Mouse (Mus musculus): ENCODE measurements around the gene Slc22a15. TPM values are rescaled to one million over a fixed set of nuclear protein-coding genes. Genes with fewer than 3 reads are reported as not detected.

The Slc22a15 gene
- polyA plus RNA-seq, 1 experiment from 2014 or later, result 10.1 TPM

- Histone ChIP-seq H3K9ac (ENCODE audit: low read depth, low read length) (no peak overlapping the region), H3K27me3 (ENCODE audit: control insufficient read depth, insufficient read depth, low read length) (no peaks in the 10 kb centered on the region), H3K4me2 (replicated peaks; ENCODE audit: low read depth, low read length) (no peak overlapping the region), H3K4me3 (ENCODE audit: low read depth, low read length) (no peak overlapping the region), H3K36me3 (ENCODE audit: control insufficient read depth, insufficient read depth, low read length) (no peaks in the 10 kb centered on the region), H3K4me1 (replicated peaks; ENCODE audit: control insufficient read depth, insufficient read depth, low read length) (no peaks in the 10 kb centered on the region), H3K27ac (ENCODE audit: low read depth, low read length) (no peak overlapping the region), H3K9me3 (ENCODE audit: control insufficient read depth, low read length) (no peaks in the 10 kb centered on the region)
- 62% methylated on average over 3 of the region's 3 CpGs for WGBS
- ATAC-seq (ENCODE audit: low FRiP score), result no peak
- no peak for DNase-seq (ENCODE audit: low spot score)
Measured at GRCm38 (mm10) chr3:101948572-101948971, 24.3 kb upstream of the Slc22a15 start.

GRCm38 (mm10) chr3:101947250-101947649 lies 23.0 kb upstream of the Slc22a15 start:
- Histone ChIP-seq H3K4me2 (replicated peaks; ENCODE audit: low read depth, low read length) (no peak overlapping the region), H3K36me3 (ENCODE audit: control insufficient read depth, insufficient read depth, low read length) (no peaks in the 10 kb centered on the region), H3K4me3 (ENCODE audit: low read depth, low read length) (no peak overlapping the region), H3K9me3 (ENCODE audit: control insufficient read depth, low read length) (no peaks in the 10 kb centered on the region), H3K27ac (ENCODE audit: low read depth, low read length) (no peak overlapping the region), H3K27me3 (ENCODE audit: control insufficient read depth, insufficient read depth, low read length) (no peaks in the 10 kb centered on the region), H3K4me1 (replicated peaks; ENCODE audit: control insufficient read depth, insufficient read depth, low read length) (no peaks in the 10 kb centered on the region), H3K9ac (ENCODE audit: low read depth, low read length) (no peak overlapping the region)
- WGBS, result 85% methylated on average over 4 of the region's 4 CpGs
- no peak for ATAC-seq (ENCODE audit: low FRiP score)
- DNase-seq (ENCODE audit: low spot score), result no peak

- DNase-seq (ENCODE audit: low spot score) (no peak), ATAC-seq (ENCODE audit: low FRiP score) (no peak)
- no peak overlapping the region for H3K4me3 ChIP-seq (ENCODE audit: low read depth, low read length)
- H3K4me1 ChIP-seq (replicated peaks; ENCODE audit: control insufficient read depth, insufficient read depth, low read length), result no peaks in the 10 kb centered on the region
- H3K9ac ChIP-seq (ENCODE audit: low read depth, low read length), result no peak overlapping the region
- no peaks in the 10 kb centered on the region for H3K27me3 ChIP-seq (ENCODE audit: control insufficient read depth, insufficient read depth, low read length)
- H3K9me3 ChIP-seq (ENCODE audit: control insufficient read depth, low read length), result no peaks in the 10 kb centered on the region
- H3K27ac ChIP-seq (ENCODE audit: low read depth, low read length), result no peak overlapping the region
- no peaks in the 10 kb centered on the region for H3K36me3 ChIP-seq (ENCODE audit: control insufficient read depth, insufficient read depth, low read length)
- WGBS, result 80% methylated on average over 5 of the region's 5 CpGs
- H3K4me2 ChIP-seq (replicated peaks; ENCODE audit: low read depth, low read length), result no peak overlapping the region
Measured at GRCm38 (mm10) chr3:101945257-101945656, 21.0 kb upstream of the Slc22a15 start.

- H3K4me3 ChIP-seq (ENCODE audit: low read depth, low read length), result no peak overlapping the region
- WGBS, result 82% methylated on average over 4 of the region's 4 CpGs
- H3K27ac ChIP-seq (ENCODE audit: low read depth, low read length), result no peak overlapping the region
- H3K4me1 ChIP-seq (replicated peaks; ENCODE audit: control insufficient read depth, insufficient read depth, low read length), result no peaks in the 10 kb centered on the region
- no peaks in the 10 kb centered on the region for H3K9me3 ChIP-seq (ENCODE audit: control insufficient read depth, low read length)
- no peak overlapping the region for H3K9ac ChIP-seq (ENCODE audit: low read depth, low read length)
- H3K27me3 ChIP-seq (ENCODE audit: control insufficient read depth, insufficient read depth, low read length), result no peaks in the 10 kb centered on the region
- no peak overlapping the region for H3K4me2 ChIP-seq (replicated peaks; ENCODE audit: low read depth, low read length)
- H3K36me3 ChIP-seq (ENCODE audit: control insufficient read depth, insufficient read depth, low read length), result no peaks in the 10 kb centered on the region
- ATAC-seq (ENCODE audit: low FRiP score) (no peak), DNase-seq (ENCODE audit: low spot score) (no peak)
Measured at GRCm38 (mm10) chr3:101940418-101940817, 16.2 kb upstream of the Slc22a15 start.

GRCm38 (mm10) chr3:101939865-101940264 lies 15.6 kb upstream of the Slc22a15 start:
- no peaks in the 10 kb centered on the region for H3K27me3 ChIP-seq (ENCODE audit: control insufficient read depth, insufficient read depth, low read length)
- H3K36me3 ChIP-seq (ENCODE audit: control insufficient read depth, insufficient read depth, low read length), result no peaks in the 10 kb centered on the region
- no peaks in the 10 kb centered on the region for H3K9me3 ChIP-seq (ENCODE audit: control insufficient read depth, low read length)
- H3K27ac ChIP-seq (ENCODE audit: low read depth, low read length), result no peak overlapping the region
- ATAC-seq (ENCODE audit: low FRiP score) (no peak), DNase-seq (ENCODE audit: low spot score) (no peak)
- 74% methylated on average over 3 of the region's 3 CpGs for WGBS
- no peak overlapping the region for H3K4me2 ChIP-seq (replicated peaks; ENCODE audit: low read depth, low read length)
- H3K4me1 ChIP-seq (replicated peaks; ENCODE audit: control insufficient read depth, insufficient read depth, low read length), result no peaks in the 10 kb centered on the region
- no peak overlapping the region for H3K9ac ChIP-seq (ENCODE audit: low read depth, low read length)
- H3K4me3 ChIP-seq (ENCODE audit: low read depth, low read length), result no peak overlapping the region

- Histone ChIP-seq H3K9ac (ENCODE audit: low read depth, low read length) (no peak overlapping the region), H3K36me3 (ENCODE audit: control insufficient read depth, insufficient read depth, low read length) (no peaks in the 10 kb centered on the region), H3K27ac (ENCODE audit: low read depth, low read length) (no peak overlapping the region), H3K4me2 (replicated peaks; ENCODE audit: low read depth, low read length) (no peak overlapping the region), H3K4me3 (ENCODE audit: low read depth, low read length) (no peak overlapping the region), H3K9me3 (ENCODE audit: control insufficient read depth, low read length) (no peaks in the 10 kb centered on the region), H3K27me3 (ENCODE audit: control insufficient read depth, insufficient read depth, low read length) (no peaks in the 10 kb centered on the region), H3K4me1 (replicated peaks; ENCODE audit: control insufficient read depth, insufficient read depth, low read length) (no peaks in the 10 kb centered on the region)
- ATAC-seq (ENCODE audit: low FRiP score) (no peak), DNase-seq (ENCODE audit: low spot score) (no peak)
- WGBS, result 71% methylated on average over 7 of the region's 7 CpGs
Measured at GRCm38 (mm10) chr3:101939152-101939551, 14.9 kb upstream of the Slc22a15 start.

GRCm38 (mm10) chr3:101936369-101936768 lies 12.1 kb upstream of the Slc22a15 start:
- DNase-seq (ENCODE audit: low spot score) (no peak), ATAC-seq (ENCODE audit: low FRiP score) (no peak)
- Histone ChIP-seq H3K4me2 (replicated peaks; ENCODE audit: low read depth, low read length) (no peak overlapping the region), H3K4me3 (ENCODE audit: low read depth, low read length) (no peak overlapping the region), H3K27ac (ENCODE audit: low read depth, low read length) (no peak overlapping the region), H3K9ac (ENCODE audit: low read depth, low read length) (no peak overlapping the region), H3K9me3 (ENCODE audit: control insufficient read depth, low read length) (no peaks in the 10 kb centered on the region), H3K27me3 (ENCODE audit: control insufficient read depth, insufficient read depth, low read length) (no peaks in the 10 kb centered on the region), H3K36me3 (ENCODE audit: control insufficient read depth, insufficient read depth, low read length) (no peaks in the 10 kb centered on the region), H3K4me1 (replicated peaks; ENCODE audit: control insufficient read depth, insufficient read depth, low read length) (no peaks in the 10 kb centered on the region)
- WGBS, result 57% methylated on average over 3 of the region's 3 CpGs

GRCm38 (mm10) chr3:101933820-101934219 lies 9.6 kb upstream of the Slc22a15 start:
- no peak overlapping the region for H3K4me2 ChIP-seq (replicated peaks; ENCODE audit: low read depth, low read length)
- DNase-seq (ENCODE audit: low spot score) (no peak), ATAC-seq (ENCODE audit: low FRiP score) (no peak)
- no peak overlapping the region for H3K9ac ChIP-seq (ENCODE audit: low read depth, low read length)
- no peaks in the 10 kb centered on the region for H3K27me3 ChIP-seq (ENCODE audit: control insufficient read depth, insufficient read depth, low read length)
- 95% methylated on average over 2 of the region's 2 CpGs for WGBS
- no peaks in the 10 kb centered on the region for H3K36me3 ChIP-seq (ENCODE audit: control insufficient read depth, insufficient read depth, low read length)
- no peak overlapping the region for H3K4me3 ChIP-seq (ENCODE audit: low read depth, low read length)
- H3K27ac ChIP-seq (ENCODE audit: low read depth, low read length), result no peak overlapping the region
- no peaks in the 10 kb centered on the region for H3K9me3 ChIP-seq (ENCODE audit: control insufficient read depth, low read length)
- no peaks in the 10 kb centered on the region for H3K4me1 ChIP-seq (replicated peaks; ENCODE audit: control insufficient read depth, insufficient read depth, low read length)

- WGBS, result 44% methylated on average over 4 of the region's 4 CpGs
- no peaks in the 10 kb centered on the region for H3K9me3 ChIP-seq (ENCODE audit: control insufficient read depth, low read length)
- H3K4me1 ChIP-seq (replicated peaks; ENCODE audit: control insufficient read depth, insufficient read depth, low read length), result no peaks in the 10 kb centered on the region; the same call in 1 of the 2 replicates
- H3K27me3 ChIP-seq (ENCODE audit: control insufficient read depth, insufficient read depth, low read length), result no peaks in the 10 kb centered on the region
- H3K27ac ChIP-seq (ENCODE audit: low read depth, low read length), result no peak overlapping the region
- peak; percentile 67; the same call in 1 of the 2 replicates for ATAC-seq (ENCODE audit: low FRiP score)
- H3K4me3 ChIP-seq (ENCODE audit: low read depth, low read length), result no peak overlapping the region
- no peak overlapping the region for H3K9ac ChIP-seq (ENCODE audit: low read depth, low read length)
- DNase-seq (ENCODE audit: low spot score), result peak; percentile 51
- no peaks in the 10 kb centered on the region for H3K36me3 ChIP-seq (ENCODE audit: control insufficient read depth, insufficient read depth, low read length)
- no peak overlapping the region for H3K4me2 ChIP-seq (replicated peaks; ENCODE audit: low read depth, low read length)
Measured at GRCm38 (mm10) chr3:101929105-101929876, 5.0 kb upstream of the Slc22a15 start.

Data from hindbrain, embryonic 11.5 days (tissue).